Mouse (Mus musculus): ENCODE measurements at regions not wholly inside any gene's neighbourhood (a gene's known extent, or its start where the extent isn't known, plus 50 kb on each side); places are given as distances from the start of the nearest gene placed in this dataset.

GRCm38 (mm10) chr11:112657410-112658159 lies 124.4 kb upstream of the Sox9 start:
- DNase-seq: no peak

- no peak for DNase-seq
Observed at GRCm38 (mm10) chr11:112659911-112660310, 122.1 kb upstream of the Sox9 start.

- DNase-seq: no peak
Observed at GRCm38 (mm10) chr11:112661426-112661825, 120.6 kb upstream of the Sox9 start.

- no peak for DNase-seq
Observed at GRCm38 (mm10) chr11:112667311-112667710, 114.7 kb upstream of the Sox9 start.

- no peak for DNase-seq
Observed at GRCm38 (mm10) chr11:112672086-112672485, 109.9 kb upstream of the Sox9 start.

GRCm38 (mm10) chr11:112690047-112690446 lies 92.0 kb upstream of the Sox9 start:
- DNase-seq: no peak

- DNase-seq: no peak
Observed at GRCm38 (mm10) chr11:112706091-112706490, 75.9 kb upstream of the Sox9 start.

- DNase-seq: no peak
Observed at GRCm38 (mm10) chr11:112708119-112708730, 73.8 kb upstream of the Sox9 start.

- DNase-seq: no peak
Observed at GRCm38 (mm10) chr11:112711656-112712055, 70.4 kb upstream of the Sox9 start.

GRCm38 (mm10) chr11:112718547-112718946 lies 63.5 kb upstream of the Sox9 start:
- no peak for DNase-seq

GRCm38 (mm10) chr11:112720652-112721051 lies 61.4 kb upstream of the Sox9 start:
- DNase-seq: no peak

GRCm38 (mm10) chr11:112722936-112723335 lies 59.1 kb upstream of the Sox9 start:
- no peak for DNase-seq

- DNase-seq: no peak
Observed at GRCm38 (mm10) chr11:112728154-112728952, 53.7 kb upstream of the Sox9 start.

Measured in thymus, postnatal 4 days (tissue).